Mouse (Mus musculus): Measurements from ENCODE around the gene Tmc8.
"Not testable (repeated sequence)": the region's sequence is repeated elsewhere in the genome, so short reads cannot be mapped to it uniquely, and the experiment has no call there.

The Tmc8 gene

DNA sequence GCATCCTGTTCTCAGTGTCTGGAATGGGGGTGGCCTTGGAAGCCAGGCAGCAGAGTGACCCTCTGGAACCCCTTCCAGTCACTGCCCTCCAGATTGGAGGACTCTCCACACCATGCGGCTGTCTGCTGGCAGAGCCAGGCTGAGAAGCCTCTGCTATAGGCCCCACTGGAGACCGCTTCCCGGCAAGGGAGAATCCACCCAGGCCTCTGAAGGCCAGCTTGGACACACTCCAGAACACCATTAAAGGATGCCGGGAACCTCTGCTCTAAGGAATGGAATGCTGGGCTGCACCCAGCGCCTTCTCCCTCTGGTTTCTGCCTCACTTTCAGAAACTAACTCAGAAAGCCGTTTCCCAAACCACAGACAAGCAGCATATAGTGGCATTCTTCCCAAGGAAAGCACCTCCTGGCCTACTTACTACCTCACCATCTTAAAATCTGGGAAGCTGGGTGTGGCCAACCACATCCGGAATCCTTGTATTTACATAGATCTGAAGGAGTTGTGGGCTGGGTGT lies 40.9 kb downstream of the Tmc8 start:
- ATAC-seq (ENCODE audit: insufficient number of reproducible peaks, low FRiP score, low TSS enrichment), result no peak

DNA sequence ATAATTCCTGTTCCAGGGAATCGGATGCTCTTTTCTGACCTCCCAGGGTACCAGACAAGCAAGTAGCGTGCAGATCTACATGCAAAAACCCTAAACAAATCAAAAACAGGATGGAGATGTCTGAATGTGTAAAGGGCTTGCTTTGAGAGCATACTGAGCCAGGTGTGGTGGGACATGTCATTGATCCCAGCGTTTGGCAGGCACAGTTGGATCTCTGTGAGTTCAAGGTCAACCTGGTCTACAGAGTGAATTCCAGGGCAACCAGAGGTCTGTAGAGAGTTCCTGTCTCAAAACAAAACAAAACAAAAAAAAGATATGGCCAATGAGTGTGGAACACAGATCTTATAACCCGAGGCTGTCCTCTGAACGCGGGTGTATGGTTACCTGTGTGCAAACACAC lies 41.5 kb downstream of the Tmc8 start:
- no peak for ATAC-seq (ENCODE audit: insufficient number of reproducible peaks, low FRiP score, low TSS enrichment)

- ATAC-seq (ENCODE audit: insufficient number of reproducible peaks, low FRiP score, low TSS enrichment), result 0 out of 2 replicates have a peak, but pooled peaks have one; percentile 69
Observed at GRCm38 (mm10) chr11:117824060-117824969, 42.4 kb downstream of the Tmc8 start.

DNA sequence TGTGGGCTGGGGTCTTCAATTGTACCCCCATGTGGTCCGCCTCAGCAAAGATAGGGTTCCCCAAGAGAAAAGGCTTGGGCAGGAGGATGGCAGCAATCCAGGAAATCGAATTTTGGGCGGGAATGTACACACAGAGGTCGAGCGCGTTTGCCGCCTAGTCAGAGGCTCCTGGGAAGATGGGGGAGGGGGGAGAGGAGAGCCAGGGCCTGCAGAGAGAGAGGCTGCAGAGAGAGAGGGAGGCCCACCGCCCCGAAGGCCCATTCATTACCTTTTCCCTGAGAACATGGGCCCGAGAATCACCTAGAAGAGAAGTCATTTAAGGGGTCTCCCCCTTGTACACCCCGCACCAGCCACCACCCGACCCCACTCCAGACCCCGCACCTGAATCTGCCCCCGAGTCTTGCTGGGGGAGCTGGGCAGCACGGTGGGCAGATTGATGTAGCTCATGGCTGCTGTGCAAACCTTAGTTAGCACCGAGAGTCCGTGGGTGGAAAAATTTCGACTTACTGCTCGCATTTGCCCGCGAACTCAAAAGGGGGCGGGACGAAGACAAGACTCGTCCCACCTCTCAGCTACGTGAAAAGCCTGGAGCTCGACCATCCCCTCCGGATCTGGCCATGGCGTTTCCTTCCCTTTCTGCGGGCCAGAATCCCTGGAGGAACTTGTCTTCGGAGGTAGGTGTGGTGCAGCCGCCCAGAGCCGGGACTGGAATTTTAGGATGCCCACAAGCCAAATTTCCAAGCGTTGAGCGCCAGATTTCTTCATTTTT lies 43.6 kb downstream of the Tmc8 start, which contains the start of the genes Afmid and Tk1:
Gene Afmid (plus strand): TSS at position 592 of the 769 bp plus-strand sequence.
Gene Tk1 (minus strand): TSS at position 760 of the 769 bp plus-strand sequence.
- no peak for ATAC-seq (ENCODE audit: insufficient number of reproducible peaks, low FRiP score, low TSS enrichment)

GRCm38 (mm10) chr11:117826164-117826563 lies 44.3 kb downstream of the Tmc8 start:
- no peak for ATAC-seq (ENCODE audit: insufficient number of reproducible peaks, low FRiP score, low TSS enrichment)

DNA sequence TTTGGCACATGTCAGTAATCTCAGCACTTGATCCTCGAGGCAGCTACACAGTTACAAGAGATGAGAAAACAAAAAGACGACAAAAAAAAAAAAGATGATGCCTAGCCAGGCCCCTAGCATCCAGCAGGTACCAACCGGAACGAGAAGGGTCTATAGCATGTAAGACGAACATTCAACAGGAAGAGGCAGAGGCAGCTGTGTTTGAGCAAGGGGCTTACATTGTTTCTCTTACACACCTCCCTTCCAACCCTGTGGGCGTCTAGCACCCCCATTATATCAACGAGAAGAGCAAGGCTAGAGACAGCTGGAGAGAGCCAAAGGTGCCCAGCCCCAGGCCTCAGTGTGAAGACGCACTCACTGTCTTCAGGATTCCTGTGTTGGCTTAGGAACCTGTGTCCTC lies 45.0 kb downstream of the Tmc8 start:
- ATAC-seq (ENCODE audit: insufficient number of reproducible peaks, low FRiP score, low TSS enrichment), result no peak

DNA sequence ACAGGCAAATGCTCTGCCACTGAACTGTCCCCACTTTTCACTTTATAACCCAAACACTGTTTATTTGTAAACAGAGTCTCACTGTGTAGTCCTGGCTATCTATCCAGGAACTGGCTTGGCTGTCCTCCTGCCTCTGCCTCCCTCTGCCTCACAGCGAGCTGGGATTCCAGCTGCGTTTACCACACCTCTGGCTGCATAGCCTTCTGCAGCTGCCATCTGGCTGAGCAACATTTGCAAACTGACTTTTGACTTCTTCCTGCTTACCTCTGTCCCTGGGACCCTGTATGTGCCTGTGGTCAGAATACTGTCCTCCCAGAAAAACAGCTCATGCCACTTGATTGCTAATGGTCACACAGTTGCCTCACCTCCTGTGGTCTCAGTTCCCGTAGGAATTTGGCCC lies 45.5 kb downstream of the Tmc8 start:
- no peak for ATAC-seq (ENCODE audit: insufficient number of reproducible peaks, low FRiP score, low TSS enrichment)

GRCm38 (mm10) chr11:117828149-117828887 lies 46.4 kb downstream of the Tmc8 start:
- ATAC-seq (ENCODE audit: insufficient number of reproducible peaks, low FRiP score, low TSS enrichment), result no peak

- no peak for ATAC-seq (ENCODE audit: insufficient number of reproducible peaks, low FRiP score, low TSS enrichment)
Observed at GRCm38 (mm10) chr11:117828888-117829604, 47.2 kb downstream of the Tmc8 start.

GRCm38 (mm10) chr11:117829671-117830215 lies 47.9 kb downstream of the Tmc8 start:
- ATAC-seq (ENCODE audit: insufficient number of reproducible peaks, low FRiP score, low TSS enrichment), result no peak

- no peak for ATAC-seq (ENCODE audit: insufficient number of reproducible peaks, low FRiP score, low TSS enrichment)
Observed at GRCm38 (mm10) chr11:117830401-117830800, 48.5 kb downstream of the Tmc8 start.

- no peak for ATAC-seq (ENCODE audit: insufficient number of reproducible peaks, low FRiP score, low TSS enrichment)
Observed at GRCm38 (mm10) chr11:117832086-117832969, 50.5 kb downstream of the Tmc8 start.

DNA sequence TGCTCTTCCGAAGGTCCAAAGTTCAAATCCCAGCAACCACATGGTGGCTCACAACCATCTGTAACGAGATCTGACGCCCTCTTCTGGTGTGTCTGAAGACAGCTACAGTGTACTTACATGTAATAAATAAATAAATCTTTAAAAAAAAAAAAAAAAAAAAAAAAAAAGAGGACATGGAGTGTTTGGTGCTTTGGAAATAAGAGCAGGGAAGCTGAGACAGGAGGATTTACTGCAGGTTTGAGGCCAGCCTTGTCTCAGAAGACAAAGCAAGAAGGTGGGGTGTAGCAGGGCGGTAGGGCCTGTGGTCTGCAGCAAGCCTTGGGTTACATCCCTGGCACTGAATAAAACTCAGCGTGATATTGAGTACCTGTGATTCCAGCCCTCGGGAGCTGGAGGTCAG lies 51.6 kb downstream of the Tmc8 start:
- ATAC-seq (ENCODE audit: insufficient number of reproducible peaks, low FRiP score, low TSS enrichment), result not testable (repeated sequence)

DNA sequence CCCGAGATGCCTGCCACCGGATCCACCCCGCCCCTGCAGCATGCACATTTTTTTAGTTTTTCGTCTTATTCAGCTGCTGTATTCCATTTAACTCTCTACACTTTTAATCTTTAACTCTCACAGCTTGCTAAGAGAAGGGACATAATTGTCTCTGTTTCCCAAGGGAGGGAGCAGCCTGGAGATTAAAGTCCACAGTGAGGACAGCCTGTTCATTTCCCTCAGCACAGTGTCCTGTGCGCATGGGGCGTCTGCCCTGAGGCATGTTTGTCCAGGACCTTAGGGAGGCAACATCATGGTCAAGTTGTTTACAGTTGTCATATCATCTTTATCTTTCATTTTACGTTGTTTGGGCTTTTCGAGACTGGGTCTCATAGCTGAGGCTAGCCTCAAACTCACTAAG lies 52.2 kb downstream of the Tmc8 start:
- no peak for ATAC-seq (ENCODE audit: insufficient number of reproducible peaks, low FRiP score, low TSS enrichment)

DNA sequence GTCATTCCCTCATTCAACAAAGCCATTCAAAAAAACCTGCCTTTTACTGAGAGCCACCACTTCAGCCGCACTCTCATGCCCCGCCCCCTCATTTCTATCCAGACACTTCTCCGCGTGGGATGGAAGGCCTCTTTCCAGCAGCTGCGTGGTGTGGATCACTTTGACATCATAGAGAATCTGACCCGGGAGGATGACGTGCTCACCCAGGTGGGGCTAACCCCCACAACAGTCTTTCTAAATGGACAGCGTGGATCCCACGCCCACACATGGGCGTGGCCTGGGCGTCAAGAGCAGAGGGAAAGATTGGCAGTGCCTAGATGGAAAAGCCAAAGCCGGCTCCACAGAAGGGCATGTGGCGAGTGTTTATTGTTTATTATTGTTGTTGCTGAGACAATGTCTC lies 54.4 kb downstream of the Tmc8 start:
- no peak for ATAC-seq (ENCODE audit: insufficient number of reproducible peaks, low FRiP score, low TSS enrichment)

DNA sequence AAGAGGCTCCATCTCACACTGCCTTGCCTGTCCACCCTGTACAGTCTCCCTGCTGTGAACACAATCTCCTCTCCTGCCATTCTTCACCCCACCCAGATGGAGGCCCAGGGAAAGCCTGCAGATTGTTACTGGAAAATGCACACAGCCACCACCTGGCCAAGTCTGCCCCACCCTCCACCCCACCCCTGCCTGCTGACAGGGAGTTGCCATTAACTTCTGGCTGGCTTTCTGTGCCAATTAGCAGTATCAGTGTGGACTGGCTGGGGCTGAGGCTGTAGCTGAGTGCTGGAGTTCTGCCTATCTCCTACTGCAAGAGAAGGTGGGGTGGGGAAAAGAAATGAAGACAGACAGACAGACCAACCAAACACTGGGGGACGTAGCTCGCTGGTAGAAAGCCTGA lies 56.7 kb downstream of the Tmc8 start:
- ATAC-seq (ENCODE audit: insufficient number of reproducible peaks, low FRiP score, low TSS enrichment), result no peak

DNA sequence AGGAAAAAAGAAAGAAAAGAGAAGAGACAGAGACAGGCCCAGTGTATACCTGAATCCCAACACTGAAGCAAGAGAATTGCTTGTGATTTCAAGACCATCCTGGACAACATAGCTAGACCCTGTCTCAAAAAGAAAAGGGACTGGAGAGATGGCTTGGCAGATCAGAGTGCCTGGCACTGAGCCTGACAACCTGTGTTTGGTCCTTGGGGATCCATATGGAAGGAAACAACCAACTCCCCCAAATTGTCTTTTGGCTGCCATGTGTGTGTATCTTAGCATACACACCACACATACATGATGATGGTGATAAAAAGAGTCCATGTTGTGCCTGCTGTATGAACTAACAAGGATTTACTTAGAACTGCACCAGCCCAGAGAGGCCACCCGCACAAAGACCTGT lies 57.1 kb downstream of the Tmc8 start:
- no peak for ATAC-seq (ENCODE audit: insufficient number of reproducible peaks, low FRiP score, low TSS enrichment)

DNA sequence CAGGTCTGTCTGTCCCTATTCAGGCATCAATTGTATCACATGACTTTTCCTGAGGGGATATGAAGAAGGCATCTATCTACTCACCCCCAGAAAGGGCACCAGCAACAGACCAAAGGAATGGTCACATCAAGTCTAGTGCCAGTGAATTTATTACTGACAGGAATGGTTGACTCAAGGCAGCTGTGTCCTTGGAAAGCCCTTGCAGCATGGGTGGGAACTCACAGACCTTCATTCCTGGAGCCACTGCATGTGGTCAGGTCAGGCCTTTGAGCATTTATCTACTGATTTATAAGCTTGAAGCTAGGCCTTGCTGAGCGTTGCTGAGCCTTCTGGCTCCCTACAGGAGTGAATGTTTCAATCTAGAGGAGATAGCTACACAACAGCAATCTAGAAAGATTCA lies 59.0 kb downstream of the Tmc8 start:
- ATAC-seq (ENCODE audit: insufficient number of reproducible peaks, low FRiP score, low TSS enrichment), result no peak

Measured in cerebellum, adult (tissue).